Mouse (Mus musculus) bone marrow, adult 2 months (tissue): ENCODE measurements around the gene Depdc5.

ENCODE experiments used
- CTCF ChIP-seq: fragments of 200-500 bp; IDR thresholded peaks from 2 replicates; pipeline ENCODE4 v1.5.1; 2011; ENCODE audit warnings: low read length, control low read depth; ENCODE audit not compliant: control insufficient read depth, insufficient read depth
- POLR2A ChIP-seq: fragments of 200-500 bp; IDR thresholded peaks from 2 replicates; pipeline ENCODE4 v1.6.1; 2011; ENCODE audit warnings: low read depth, mild to moderate bottlenecking, control low read depth, low read length, borderline replicate concordance; ENCODE audit not compliant: control insufficient read depth

DNA sequence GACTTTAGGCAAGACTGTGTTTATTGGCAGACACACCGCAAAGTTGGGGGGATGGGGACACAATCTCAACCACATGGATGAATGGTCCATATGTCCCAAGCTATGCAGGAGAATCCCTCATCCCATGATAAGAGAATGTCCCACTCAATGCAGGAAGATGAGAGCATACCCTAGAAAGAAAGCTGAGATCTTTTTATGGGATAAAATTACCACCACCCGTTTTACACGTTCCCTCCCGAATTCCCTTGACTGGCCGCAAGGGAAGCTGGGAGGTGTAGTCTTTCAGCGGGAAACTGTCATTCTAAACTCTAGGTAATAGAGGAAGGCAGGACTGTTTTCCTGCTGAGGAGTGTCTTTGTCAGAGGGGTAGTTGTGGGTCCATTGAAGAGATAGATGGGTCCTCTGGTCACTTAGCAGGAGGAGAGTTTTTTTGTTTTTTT lies 5.7 kb upstream of the Depdc5 start:
- no peak for TF ChIP-seq POLR2A
- no peak for TF ChIP-seq CTCF
